Mouse (Mus musculus): ENCODE measurements around the gene Hdac9.

The Hdac9 gene

DNA sequence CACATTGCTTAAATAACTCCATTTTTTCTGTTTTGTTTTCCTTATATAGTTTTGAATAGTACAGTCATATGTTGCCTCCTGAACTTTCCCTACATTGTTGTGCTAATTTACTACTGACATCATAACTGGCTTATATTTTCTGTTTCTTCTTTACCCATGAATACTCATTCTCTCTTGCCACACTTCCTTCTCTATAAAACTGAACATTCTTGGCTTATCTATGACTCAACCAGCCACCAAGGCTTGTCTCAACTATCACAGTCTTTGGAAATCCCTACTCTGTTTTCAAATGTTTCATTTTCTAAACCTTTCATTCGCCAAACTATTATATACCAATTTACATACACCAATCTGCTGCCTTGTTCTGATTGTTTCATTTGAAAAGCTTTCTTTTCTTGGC, 108.7 kb downstream of the Hdac9 start:
- no peak for DNase-seq (ENCODE audit: low spot score in 2 of 2)

DNA sequence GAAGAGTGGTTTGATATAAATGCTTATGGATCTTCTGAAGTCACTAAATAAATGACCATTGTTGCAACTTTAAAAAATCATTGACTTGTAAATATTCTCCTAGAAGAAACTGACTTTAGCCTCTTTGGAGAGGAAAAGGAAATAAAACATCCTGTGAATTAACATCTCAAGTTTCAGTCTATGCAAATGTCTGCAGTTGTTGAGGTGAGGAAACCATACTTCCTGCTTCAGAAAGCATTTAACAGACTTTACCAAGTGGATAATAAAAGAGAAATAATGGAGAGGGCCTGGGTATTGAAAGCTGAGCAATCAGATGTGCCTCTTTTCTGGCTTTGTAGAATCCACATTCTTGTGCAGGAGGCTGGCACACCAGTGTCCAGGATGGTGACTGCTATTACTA, 110.4 kb downstream of the Hdac9 start:
- DNase-seq (ENCODE audit: low spot score in 2 of 2): no peak

GRCm38 (mm10) chr12:34803721-34804120, 113.2 kb downstream of the Hdac9 start:
- DNase-seq (ENCODE audit: low spot score in 2 of 2): no peak

DNA sequence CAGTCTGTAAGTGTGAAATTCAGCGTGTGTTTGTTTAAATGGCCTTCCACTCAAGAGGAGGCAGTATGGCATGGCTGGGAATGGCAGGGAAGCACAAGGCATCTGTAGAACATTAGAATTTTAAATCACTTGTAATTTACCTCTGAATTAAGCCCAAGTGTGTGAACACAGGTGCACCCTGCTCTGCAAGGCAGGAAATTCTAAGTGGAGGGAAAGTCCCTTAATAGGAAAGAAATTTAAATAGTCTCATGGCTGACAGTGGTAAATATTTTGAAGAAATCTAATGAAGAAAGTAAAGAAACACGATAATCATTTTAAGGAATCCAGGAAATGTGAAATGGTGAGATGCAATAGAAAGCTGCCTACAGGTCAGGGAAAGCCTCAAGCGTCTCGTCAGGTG, 114.6 kb downstream of the Hdac9 start:
- no peak for DNase-seq (ENCODE audit: low spot score in 2 of 2)

- DNase-seq (ENCODE audit: low spot score in 2 of 2): no peak
These were observed 115.1 kb downstream of the Hdac9 start for GRCm38 (mm10) chr12:34801752-34802151.

GRCm38 (mm10) chr12:34797389-34797788, 119.5 kb downstream of the Hdac9 start:
- no peak for DNase-seq (ENCODE audit: low spot score in 2 of 2)

- no peak for DNase-seq (ENCODE audit: low spot score in 2 of 2)
These were observed 121.4 kb downstream of the Hdac9 start for GRCm38 (mm10) chr12:34795487-34795886.

DNA sequence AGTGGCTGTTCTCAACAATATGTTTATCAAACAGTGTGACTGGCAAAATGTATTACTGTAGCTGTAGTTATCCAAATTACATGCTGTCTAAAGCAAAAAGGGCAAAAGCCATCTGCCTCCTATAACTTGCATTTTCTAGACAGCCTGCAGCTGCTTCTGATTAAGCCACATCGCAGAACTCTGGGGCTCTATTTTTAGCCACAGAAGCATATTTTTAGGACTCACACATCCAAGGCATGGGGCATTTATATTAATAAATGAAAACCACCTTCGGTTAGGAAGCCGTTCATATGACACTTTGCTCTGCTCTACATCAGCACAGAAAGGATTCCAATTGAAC, 124.8 kb downstream of the Hdac9 start:
- no peak for DNase-seq (ENCODE audit: low spot score in 2 of 2)

GRCm38 (mm10) chr12:34791213-34792112, 125.4 kb downstream of the Hdac9 start:
- no peak for DNase-seq (ENCODE audit: low spot score in 2 of 2)

DNA sequence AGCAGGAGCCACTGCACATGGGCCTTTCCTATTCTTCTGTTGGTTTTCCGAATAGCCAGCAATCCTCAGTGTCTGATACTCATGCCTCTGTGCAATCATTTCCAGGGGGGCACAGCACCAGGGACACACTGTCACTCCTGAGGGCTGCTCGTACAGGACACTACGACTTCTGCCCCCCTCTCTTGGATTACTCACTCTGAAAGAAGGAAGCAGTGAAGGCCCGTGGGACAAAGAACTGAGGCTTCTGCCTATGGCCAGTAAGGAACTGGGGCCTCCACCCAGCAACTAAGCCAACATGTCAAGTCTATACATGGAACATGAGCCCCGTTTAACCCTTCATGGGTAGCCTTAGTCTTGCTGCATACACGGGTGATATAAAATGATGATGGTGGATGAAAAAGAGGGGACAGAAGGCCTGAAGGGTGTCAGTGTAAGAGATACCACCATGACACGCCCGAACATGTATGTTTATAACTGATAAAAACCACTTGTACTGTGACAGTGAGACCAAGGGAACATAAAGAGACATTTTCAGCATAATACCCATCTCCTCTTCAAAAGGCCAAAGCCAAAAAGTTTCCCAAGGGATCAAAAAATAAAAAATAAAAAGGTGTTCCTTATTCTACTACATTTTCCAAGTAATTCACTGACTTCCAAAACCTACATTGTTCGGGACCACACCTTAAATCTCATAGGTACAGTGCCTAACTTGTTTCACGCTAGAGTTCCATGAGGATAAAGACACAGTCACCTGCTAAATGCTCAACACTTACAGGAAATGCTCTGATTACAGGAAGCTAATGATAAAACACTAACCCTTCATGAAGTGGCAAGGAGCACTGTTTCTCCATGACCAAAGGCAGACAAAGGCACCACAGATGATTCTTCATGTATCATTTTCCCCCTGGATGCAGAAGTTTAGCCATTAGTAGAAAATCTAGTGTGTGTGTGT, 127.6 kb downstream of the Hdac9 start:
- DNase-seq (ENCODE audit: low spot score in 2 of 2): no peak

DNA sequence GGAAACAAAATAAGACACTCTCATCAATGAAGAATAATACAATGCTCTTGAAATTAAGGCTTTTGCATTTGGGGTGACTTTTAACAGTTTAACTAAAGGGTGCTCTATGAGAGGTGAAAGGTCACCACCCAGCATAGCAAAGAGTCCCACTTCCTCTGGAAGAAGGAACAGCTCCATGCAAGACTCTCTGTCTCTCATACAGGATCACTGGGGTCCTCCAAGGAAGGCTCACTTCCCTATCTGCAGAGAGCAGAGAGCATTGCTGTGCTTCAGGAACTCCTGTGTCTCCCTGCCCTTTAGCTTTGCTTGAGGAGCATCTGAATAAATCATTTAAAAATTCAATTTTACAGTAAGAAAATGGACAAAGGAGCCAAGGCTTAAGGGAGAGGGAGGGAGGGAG, 129.5 kb downstream of the Hdac9 start:
- no peak for DNase-seq (ENCODE audit: low spot score in 2 of 2)

DNA sequence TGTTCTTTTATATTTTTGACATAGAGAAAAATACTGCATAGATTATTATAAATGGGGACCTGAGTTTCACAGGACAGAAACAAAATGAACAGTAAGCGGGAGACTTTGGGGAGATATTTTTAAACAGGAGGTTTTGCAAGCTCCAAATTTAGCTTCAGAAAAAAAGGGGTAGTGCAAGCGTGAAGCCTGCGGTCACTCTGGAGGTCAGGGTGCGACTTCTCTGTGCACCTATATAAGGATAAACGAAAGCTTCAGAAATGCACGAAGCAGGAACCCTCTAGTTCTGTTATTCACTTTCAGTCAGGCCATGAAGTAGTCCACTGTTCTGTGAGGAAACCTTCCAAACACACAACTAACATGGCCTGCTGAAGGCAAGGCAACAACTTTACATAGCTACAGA, 133.3 kb downstream of the Hdac9 start:
- no peak for DNase-seq (ENCODE audit: low spot score in 2 of 2)

DNA sequence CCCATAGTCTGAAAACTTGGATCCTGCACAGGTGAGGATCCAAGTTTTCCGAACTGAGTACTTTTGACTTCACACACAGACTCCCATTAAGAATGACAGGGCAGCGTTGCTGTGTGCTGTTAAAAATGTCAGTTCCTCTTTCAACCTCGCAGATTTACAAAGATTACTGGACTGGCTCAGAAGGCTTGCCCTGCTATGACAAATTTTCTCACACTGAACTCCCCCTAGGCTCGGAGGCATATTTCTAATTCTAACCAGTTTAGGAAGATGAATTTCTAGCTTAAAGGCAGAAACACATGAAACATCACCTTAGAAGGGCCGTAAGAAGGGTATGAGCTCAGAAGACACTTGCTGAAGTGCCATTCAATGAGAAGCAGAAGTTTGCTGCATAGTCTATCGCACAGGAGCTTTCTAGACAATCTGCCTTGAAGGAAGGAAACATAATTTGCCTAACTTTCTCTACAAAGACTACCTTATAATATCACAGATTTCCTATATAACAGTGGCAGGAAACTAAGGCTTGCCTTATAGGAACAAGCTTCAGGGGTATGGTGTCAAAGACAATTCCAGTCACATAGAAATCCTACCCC, 137.4 kb downstream of the Hdac9 start:
- no peak for DNase-seq (ENCODE audit: low spot score in 2 of 2)

GRCm38 (mm10) chr12:34776170-34776569, 140.7 kb downstream of the Hdac9 start:
- DNase-seq (ENCODE audit: low spot score in 2 of 2): peak in 1 of 2 experiments; percentile 28

- DNase-seq (ENCODE audit: low spot score in 2 of 2): no peak
These were observed 142.8 kb downstream of the Hdac9 start for GRCm38 (mm10) chr12:34774071-34774470.

- DNase-seq (ENCODE audit: low spot score in 2 of 2): no peak
These were observed 149.6 kb downstream of the Hdac9 start for GRCm38 (mm10) chr12:34767226-34767775.

DNA sequence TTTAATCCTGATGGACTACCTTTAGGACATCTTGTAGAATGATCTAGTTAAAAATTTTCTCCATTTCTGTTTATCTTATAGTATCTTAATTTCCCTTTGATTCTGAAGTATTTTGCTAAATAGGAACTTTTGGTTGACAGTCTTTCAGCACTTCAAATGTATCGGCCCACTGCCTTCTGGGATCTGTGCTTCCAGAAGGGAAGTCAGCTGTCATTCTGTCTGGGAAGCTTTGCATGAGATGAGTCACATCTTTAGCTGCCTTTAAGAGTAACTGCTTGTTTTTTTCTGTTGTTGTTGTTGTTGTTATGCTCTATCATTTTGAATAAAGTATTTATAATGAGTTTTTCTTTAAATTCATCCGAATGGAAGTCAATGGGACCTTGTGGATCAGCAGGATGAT, 169.6 kb downstream of the Hdac9 start:
- DNase-seq (ENCODE audit: low spot score in 2 of 2): no peak

DNA sequence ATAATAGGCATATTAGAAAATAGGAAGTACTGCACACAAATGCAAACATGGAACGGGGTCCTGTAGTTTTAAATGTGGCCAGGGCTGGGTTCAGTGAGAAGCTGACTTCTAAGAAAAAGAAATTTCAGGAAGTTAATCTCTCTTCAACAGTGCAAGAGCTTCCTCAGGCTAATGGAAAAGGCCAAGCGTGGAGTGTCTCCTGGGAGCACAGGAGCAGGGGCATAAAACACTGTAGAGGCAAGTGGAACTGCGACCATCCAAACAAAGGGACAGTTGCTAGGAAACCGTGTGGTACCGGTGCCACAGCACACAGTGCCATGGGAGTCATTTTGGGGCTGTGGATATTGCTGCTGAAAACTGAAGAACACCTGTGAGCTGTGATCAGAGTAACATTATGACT, 191.7 kb downstream of the Hdac9 start:
- DNase-seq (ENCODE audit: low spot score in 2 of 2): no peak

DNA sequence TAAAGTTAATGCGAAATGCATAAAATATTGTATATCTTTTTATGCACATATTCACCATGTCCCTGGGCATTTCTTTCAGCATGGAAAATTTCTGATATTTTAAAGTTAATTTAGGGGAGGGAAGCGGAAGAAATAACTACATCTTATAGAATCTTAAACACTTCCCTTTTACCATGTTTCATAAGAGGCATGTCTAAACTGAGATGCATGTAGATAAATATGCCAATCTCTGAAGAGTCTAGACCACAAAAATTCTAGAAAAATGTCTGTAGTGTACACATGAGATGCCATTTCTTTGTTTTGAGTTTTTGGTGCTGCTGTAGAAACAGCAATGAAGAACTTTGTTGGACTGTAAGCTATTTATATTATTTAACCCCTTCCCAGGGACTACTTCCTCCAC, 192.6 kb downstream of the Hdac9 start:
- DNase-seq (ENCODE audit: low spot score in 2 of 2): no peak

DNA sequence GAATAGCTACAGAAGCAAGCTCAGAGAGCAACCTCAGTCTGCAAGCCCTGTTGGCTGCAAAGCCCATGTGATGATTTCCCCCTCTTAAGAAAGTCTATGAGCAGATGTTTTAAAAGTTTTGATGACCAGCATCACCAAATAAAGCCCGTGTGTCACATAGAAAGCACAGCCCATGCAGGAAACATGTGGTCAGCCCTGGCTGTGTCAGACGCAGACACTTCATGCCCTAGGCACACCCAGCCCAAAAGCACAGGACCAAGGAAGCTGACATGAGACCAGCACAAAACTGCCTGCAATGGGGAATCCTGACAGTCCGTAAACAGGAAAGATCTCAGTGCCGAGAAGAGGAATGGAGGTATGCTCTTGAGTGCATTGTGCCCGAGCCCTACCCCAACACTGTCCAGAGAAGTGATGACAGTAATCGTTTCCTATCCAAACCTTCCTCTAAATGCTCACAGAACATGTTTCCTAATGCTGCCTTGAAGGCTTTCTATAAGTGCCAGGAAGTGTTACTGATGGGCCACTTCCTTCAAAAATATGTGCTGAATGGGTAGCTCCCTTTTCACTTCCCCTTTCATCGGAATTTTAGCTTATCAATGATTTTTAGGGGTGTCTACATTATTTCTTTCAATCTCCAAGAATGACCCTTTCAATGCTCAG, 193.9 kb downstream of the Hdac9 start:
- no peak for DNase-seq (ENCODE audit: low spot score in 2 of 2)

- no peak for DNase-seq (ENCODE audit: low spot score in 2 of 2)
These were observed 196.0 kb downstream of the Hdac9 start for GRCm38 (mm10) chr12:34720906-34721305.
